Mouse (Mus musculus) G1E (cell line): Measurements from ENCODE around the gene Arhgef7.

Experiments
- CTCF ChIP-seq: IDR thresholded peaks from 2 replicates; pipeline ENCODE4 v1.5.1; 2012; ENCODE audit warnings: low read depth, low read length, inconsistent platforms, mixed read lengths
- GATA1 ChIP-seq: IDR thresholded peaks from 2 replicates; pipeline ENCODE4 v1.6.1; 2012; ENCODE audit warnings: borderline replicate concordance, low read length, inconsistent platforms, mixed read lengths
- POLR2AphosphoS5 ChIP-seq: IDR thresholded peaks from 2 replicates; pipeline ENCODE4 v1.6.1; 2012; ENCODE audit warnings: low read depth, low read length, inconsistent platforms; ENCODE audit not compliant: insufficient replicate concordance

DNA sequence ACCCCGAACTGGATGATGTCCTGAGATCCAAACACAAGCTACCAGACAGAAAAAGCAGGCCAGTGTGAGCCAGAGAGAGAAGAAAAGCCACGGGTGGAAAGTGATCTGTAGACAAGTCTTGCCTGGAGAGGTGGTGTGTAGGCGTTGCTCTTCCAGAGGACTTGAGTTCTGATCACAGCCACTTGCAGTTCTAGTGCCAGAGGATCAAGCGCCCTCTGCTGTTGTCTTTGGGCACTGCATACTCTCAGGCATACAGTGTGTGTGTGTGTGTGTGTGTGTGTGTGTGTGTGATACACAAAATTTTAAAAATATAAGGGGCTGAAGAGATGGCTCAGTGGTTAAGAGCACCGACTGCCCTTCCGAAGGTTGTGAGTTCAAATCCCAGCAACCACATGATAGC is 15.3 kb upstream of the Arhgef7 start:
- peak; percentile 51; the same call in 1 of the 2 replicates for TF ChIP-seq CTCF
- TF ChIP-seq POLR2AphosphoS5 = no peak
- no peak for TF ChIP-seq GATA1
